Mouse (Mus musculus) gastrocnemius, postnatal 4 days (tissue): Measurements from ENCODE around the gene Stmnd1. TPM values are rescaled to one million over a fixed set of nuclear protein-coding genes. Genes with fewer than 3 reads are reported as not detected.
"Not testable (repeated sequence)": the region's sequence is repeated elsewhere in the genome, so short reads cannot be mapped to it uniquely, and the experiment has no call there.

ENCODE experiments used
- DNase-seq, 2 experiments: peaks; one replicate each; pipeline ENCODE4 v3.0.0; 2021 to 2022; ENCODE audit warnings: low spot score in 2 of 2, mixed read lengths in 2 of 2
- long read RNA-seq, 2 experiments: library from polyadenylated mRNA; stranded (forward); transcript quantifications; one replicate each; pipeline ENCODE4 v2.0.0; 2021
- total RNA-seq, 2 experiments: library from RNA; stranded (reverse); gene quantifications; 2 replicates each; pipeline ENCODE4 v1.2.3; 2021

Stmnd1 gene
- 1 to 10 TPM; 2.0 to 2.2 TPM for total RNA-seq
- long read RNA-seq, experiment 1, partial matches to known transcripts, result 0 of 5 reads
- long read RNA-seq, experiment 1, other reads (novel, unspliced or antisense), result 1 of 5 reads
- long read RNA-seq, experiment 2, transcript Stmnd1-201 (5 exons, 1,363 nt), result major isoform, 5 of 5 reads
- long read RNA-seq, experiment 2, partial matches to known transcripts, result 0 of 5 reads
- long read RNA-seq, experiment 2, other reads (novel, unspliced or antisense), result 0 of 5 reads

- peak in 1 of 2 experiments; percentile 21 for DNase-seq
These were observed at the start of gene Stmnd1 for GRCm38 (mm10) chr13:46273453-46274110. Stmnd1 (plus strand) TSS chr13:46273721.

- DNase-seq, result no peak
These were observed 46.6 kb upstream of the Stmnd1 start for GRCm38 (mm10) chr13:46226956-46227355.

- no peak for DNase-seq
These were observed 46.0 kb upstream of the Stmnd1 start for GRCm38 (mm10) chr13:46227486-46227885.

GRCm38 (mm10) chr13:46228750-46229149 is 44.8 kb upstream of the Stmnd1 start:
- DNase-seq, result not testable (repeated sequence)

GRCm38 (mm10) chr13:46231514-46232085 is 41.9 kb upstream of the Stmnd1 start:
- peak in 1 of 2 experiments; percentile 28 for DNase-seq

GRCm38 (mm10) chr13:46237723-46238349 is 35.7 kb upstream of the Stmnd1 start:
- DNase-seq, result no peak

GRCm38 (mm10) chr13:46238796-46239195 is 34.7 kb upstream of the Stmnd1 start:
- no peak for DNase-seq

- no peak for DNase-seq
These were observed 31.9 kb upstream of the Stmnd1 start for GRCm38 (mm10) chr13:46241391-46242188.

GRCm38 (mm10) chr13:46253753-46254152 is 19.8 kb upstream of the Stmnd1 start:
- no peak for DNase-seq

- no peak for DNase-seq
These were observed 19.4 kb upstream of the Stmnd1 start for GRCm38 (mm10) chr13:46254171-46254570.

- DNase-seq, result no peak
These were observed 17.9 kb upstream of the Stmnd1 start for GRCm38 (mm10) chr13:46255616-46256015.

GRCm38 (mm10) chr13:46257847-46258246 is 15.7 kb upstream of the Stmnd1 start:
- peak; percentile 49 to 79 for DNase-seq

GRCm38 (mm10) chr13:46259526-46259925 is 14.0 kb upstream of the Stmnd1 start:
- no peak for DNase-seq

GRCm38 (mm10) chr13:46261244-46261643 is 12.3 kb upstream of the Stmnd1 start:
- DNase-seq, result no peak

- no peak for DNase-seq
These were observed 5.7 kb upstream of the Stmnd1 start for GRCm38 (mm10) chr13:46267783-46268182.

GRCm38 (mm10) chr13:46268341-46268740 is 5.2 kb upstream of the Stmnd1 start:
- DNase-seq, result no peak

GRCm38 (mm10) chr13:46268815-46269445 is 4.6 kb upstream of the Stmnd1 start:
- DNase-seq, result peak in 1 of 2 experiments; percentile 42

- peak in 1 of 2 experiments; percentile 53 for DNase-seq
These were observed 589 bp upstream of the Stmnd1 start for GRCm38 (mm10) chr13:46272811-46273452.

GRCm38 (mm10) chr13:46275701-46276100 is 2.2 kb downstream of the Stmnd1 start:
- no peak for DNase-seq

GRCm38 (mm10) chr13:46282543-46282942 is 9.0 kb downstream of the Stmnd1 start:
- no peak for DNase-seq
